Mouse (Mus musculus) heart, postnatal 0 days (tissue): ENCODE data around the gene Bhlhe40. TPM values are rescaled to one million over a fixed set of nuclear protein-coding genes. Genes with fewer than 3 reads are reported as not detected.

Experiments used
- ATAC-seq: fragments of 200-750 bp; cut with Nextera tagmentation; 2 replicates; pipeline ENCODE4 v1.8.0; 2017; ENCODE audit warnings: low read depth, moderate number of reproducible peaks, moderate library complexity; ENCODE audit not compliant: insufficient read depth
- DNase-seq: peaks from one replicate; pipeline ENCODE4 v3.0.0-alpha.2; 2016; ENCODE audit warnings: low spot score
- H3K27ac ChIP-seq: fragments of 300-500 bp; sonication (generic); 2 replicates; pipeline ENCODE4 v1.5.1; 2014; ENCODE audit warnings: low read depth, mild to moderate bottlenecking
- H3K27me3 ChIP-seq: fragments of 300-500 bp; sonication (generic); 2 replicates; pipeline ENCODE4 v1.6.1; 2014; ENCODE audit warnings: low read length, mixed read lengths; ENCODE audit not compliant: control insufficient read depth, insufficient read depth
- H3K36me3 ChIP-seq: fragments of 300-500 bp; sonication (generic); replicated peaks from 2 replicates; pipeline ENCODE4 v1.6.1; 2014; ENCODE audit warnings: low read length, mixed read lengths; ENCODE audit not compliant: control insufficient read depth, insufficient read depth
- H3K4me1 ChIP-seq: fragments of 300-500 bp; sonication (generic); 2 replicates; pipeline ENCODE4 v1.6.1; 2014; ENCODE audit warnings: antibody characterized with exemption; ENCODE audit not compliant: control insufficient read depth, insufficient read depth
- H3K4me2 ChIP-seq: fragments of 300-500 bp; sonication (generic); 2 replicates; pipeline ENCODE4 v1.6.1; 2014; ENCODE audit warnings: low read depth, mild to moderate bottlenecking, low read length, moderate library complexity
- H3K4me3 ChIP-seq: fragments of 300-500 bp; sonication (generic); 2 replicates; pipeline ENCODE4 v1.5.1; 2014; ENCODE audit warnings: low read depth, low read length
- H3K9ac ChIP-seq: fragments of 300-500 bp; sonication (generic); replicated peaks from 2 replicates; pipeline ENCODE4 v1.6.1; 2014; ENCODE audit warnings: low read depth, low read length, mixed read lengths
- H3K9me3 ChIP-seq: fragments of 300-500 bp; sonication (generic); replicated peaks from 2 replicates; pipeline ENCODE4 v1.6.1; 2016; ENCODE audit warnings: low read length; ENCODE audit not compliant: control insufficient read depth
- CTCF ChIP-seq: IDR thresholded peaks from 2 replicates; pipeline ENCODE4 v1.5.1; 2016; ENCODE audit warnings: antibody characterized with exemption, control low read depth, low read depth
- EP300 ChIP-seq: IDR thresholded peaks from 2 replicates; pipeline ENCODE4 v1.6.1; 2016; ENCODE audit warnings: antibody characterized with exemption, low read depth
- WGBS: fragments of 180-500 bp; shearing (Covaris S2); extraction: QIAGEN DNeasy Blood & Tissue Kit; methylation state at CpG from one replicate; pipeline ENCODE4 v1.1.7; 2014; 5-methylcytosine and 5-hydroxymethylcytosine counted together
- polyA plus RNA-seq: library from polyadenylated mRNA; unstranded; fragments of >200 nt; fragmentation: Nextera tagmentation; extraction: Ambion mirVana; gene quantifications from 2 replicates; pipeline ENCODE4 v1.2.1, GENCODE M21; 2015
- total RNA-seq: library from RNA; depleted of rRNA; stranded (reverse); fragments of >200 nt; gene quantifications from 2 replicates; pipeline ENCODE4 v1.2.3, GENCODE M21; 2014; ENCODE audit warnings: low replicate concordance

Bhlhe40 gene
- total and polyA plus RNA-seq, 2 experiments from 2014 or later, result 11.8 to 19.7 TPM

- H3K9me3 ChIP-seq, result no peaks in the 10 kb centered on the region
- ATAC-seq, result 0 out of 2 replicates have a peak, but pooled peaks have one; percentile 33
- no peak overlapping the region for H3K9ac ChIP-seq
- H3K4me3 ChIP-seq, result no peak overlapping the region
- no peak overlapping the region for H3K4me2 ChIP-seq
- H3K36me3 ChIP-seq, result no peaks in the 10 kb centered on the region
- no peak overlapping the region for H3K27ac ChIP-seq
- no peak for TF ChIP-seq EP300
- no peaks in the 10 kb centered on the region for H3K27me3 ChIP-seq
- no peaks in the 10 kb centered on the region for H3K4me1 ChIP-seq
- DNase-seq, result no peak
- WGBS, result 86% methylated on average over 6 of the region's 6 CpGs
Measured at GRCm38 (mm10) chr6:108638157-108638833, 22.1 kb upstream of the Bhlhe40 start.

- Histone ChIP-seq H3K4me3 (no peak overlapping the region), H3K36me3 (no peaks in the 10 kb centered on the region), H3K4me2 (no peak overlapping the region), H3K9me3 (no peaks in the 10 kb centered on the region), H3K27ac (no peak overlapping the region), H3K9ac (no peak overlapping the region), H3K4me1 (no peaks in the 10 kb centered on the region), H3K27me3 (no peaks in the 10 kb centered on the region)
- DNase-seq, result no peak
- no peak for ATAC-seq
- WGBS, result 60% methylated on average over 7 of the region's 7 CpGs
- TF ChIP-seq CTCF, result no peak
- no peak for TF ChIP-seq EP300
Measured at GRCm38 (mm10) chr6:108642020-108642419, 18.4 kb upstream of the Bhlhe40 start.

GRCm38 (mm10) chr6:108643035-108643434, 17.4 kb upstream of the Bhlhe40 start:
- WGBS, result 73% methylated on average over 6 of the region's 6 CpGs
- H3K36me3 ChIP-seq, result no peaks in the 10 kb centered on the region
- H3K4me1 ChIP-seq, result no peaks in the 10 kb centered on the region
- H3K4me3 ChIP-seq, result no peak overlapping the region
- H3K4me2 ChIP-seq, result no peak overlapping the region
- DNase-seq (no peak), ATAC-seq (no peak)
- no peak overlapping the region for H3K27ac ChIP-seq
- TF ChIP-seq CTCF (no peak), EP300 (no peak)
- H3K27me3 ChIP-seq, result no peaks in the 10 kb centered on the region
- no peak overlapping the region for H3K9ac ChIP-seq
- H3K9me3 ChIP-seq, result no peaks in the 10 kb centered on the region

DNA sequence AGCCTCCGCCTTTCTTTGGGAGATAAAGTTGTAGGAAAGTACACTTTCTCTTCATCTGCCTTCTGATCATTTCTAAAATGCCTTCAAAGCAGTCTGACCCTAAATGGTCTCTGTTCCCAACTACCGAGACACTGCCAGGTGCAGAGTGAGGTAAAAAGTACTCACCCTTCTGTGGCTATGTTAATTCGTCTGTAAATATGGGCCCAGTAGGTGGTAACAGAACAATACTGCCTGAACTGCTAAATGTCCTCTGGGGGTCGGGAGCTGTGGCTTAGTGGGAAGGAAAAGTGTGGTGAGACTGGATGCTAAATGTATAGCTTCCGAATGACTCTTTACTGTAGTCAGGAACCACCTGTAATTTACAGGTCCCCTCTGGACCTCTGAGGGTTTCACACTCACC, 16.1 kb upstream of the Bhlhe40 start:
- Histone ChIP-seq H3K4me1 (no peaks in the 10 kb centered on the region), H3K9ac (no peak overlapping the region), H3K27ac (no peak overlapping the region), H3K9me3 (no peaks in the 10 kb centered on the region), H3K4me2 (no peak overlapping the region), H3K36me3 (no peaks in the 10 kb centered on the region), H3K4me3 (no peak overlapping the region), H3K27me3 (no peaks in the 10 kb centered on the region)
- ATAC-seq (no peak), DNase-seq (no peak)
- no peak for TF ChIP-seq EP300
- TF ChIP-seq CTCF, result no peak
- WGBS, result 70% methylated on average over 5 of the region's 5 CpGs

GRCm38 (mm10) chr6:108647094-108647493, 13.3 kb upstream of the Bhlhe40 start:
- TF ChIP-seq CTCF (no peak), EP300 (no peak)
- Histone ChIP-seq H3K4me1 (no peaks in the 10 kb centered on the region), H3K4me2 (no peak overlapping the region), H3K27me3 (no peaks in the 10 kb centered on the region), H3K9me3 (no peaks in the 10 kb centered on the region), H3K9ac (no peak overlapping the region), H3K36me3 (no peaks in the 10 kb centered on the region), H3K4me3 (no peak overlapping the region), H3K27ac (no peak overlapping the region)
- 51% methylated on average over 3 of the region's 3 CpGs for WGBS
- ATAC-seq (no peak), DNase-seq (no peak)

DNA sequence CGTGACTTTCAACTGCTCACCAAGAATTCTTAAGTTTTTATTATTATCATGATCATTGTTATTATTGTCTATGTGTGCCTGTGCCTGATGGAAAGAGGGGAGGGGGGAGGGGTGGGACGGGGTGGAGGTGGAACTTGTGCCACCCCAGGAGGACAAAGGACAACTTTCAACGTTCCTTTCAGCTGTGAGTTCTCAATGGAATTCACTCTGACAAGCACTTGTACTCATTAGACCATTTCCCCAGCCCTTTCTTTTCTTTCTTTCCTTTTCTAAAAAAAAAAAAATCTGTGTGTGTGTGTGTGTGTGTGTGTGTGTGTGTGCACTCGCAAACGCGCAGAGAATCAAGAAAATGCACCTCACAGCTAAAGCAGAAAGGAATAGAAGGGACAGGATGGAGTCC, 12.4 kb upstream of the Bhlhe40 start:
- Histone ChIP-seq H3K4me3 (no peak overlapping the region), H3K27me3 (no peaks in the 10 kb centered on the region), H3K27ac (no peak overlapping the region), H3K36me3 (no peaks in the 10 kb centered on the region), H3K9ac (no peak overlapping the region), H3K4me1 (no peaks in the 10 kb centered on the region), H3K9me3 (no peaks in the 10 kb centered on the region), H3K4me2 (no peak overlapping the region)
- TF ChIP-seq EP300 (no peak), CTCF (no peak)
- WGBS, result 59% methylated on average over 6 of the region's 6 CpGs
- no peak for DNase-seq
- ATAC-seq, result no peak
